Mouse (Mus musculus) liver, postnatal 0 days (tissue): ENCODE results near the gene Dennd4c. TPM values are rescaled to one million over a fixed set of nuclear protein-coding genes. Genes with fewer than 3 reads are reported as not detected.
"Not testable (repeated sequence)": the region's sequence is repeated elsewhere in the genome, so short reads cannot be mapped to it uniquely, and the experiment has no call there.

ENCODE experiments used
- ATAC-seq: fragments of 200-750 bp; cut with Nextera tagmentation; 2 replicates; pipeline ENCODE4 v1.8.0; 2017; ENCODE audit warnings: mild to moderate bottlenecking, moderate library complexity
- DNase-seq: peaks from one replicate; pipeline ENCODE4 v3.0.0-alpha.2; 2016
- H3K27ac ChIP-seq: fragments of 300-500 bp; sonication (generic); 2 replicates; pipeline ENCODE4 v1.5.1; 2014; ENCODE audit warnings: antibody characterized with exemption, moderate library complexity, mild to moderate bottlenecking, low read depth
- H3K27me3 ChIP-seq: fragments of 300-500 bp; sonication (generic); 2 replicates; pipeline ENCODE4 v1.6.1; 2014; ENCODE audit warnings: low read length, control low read depth, mixed read lengths; ENCODE audit not compliant: insufficient read depth
- H3K36me3 ChIP-seq: fragments of 300-500 bp; sonication (generic); replicated peaks from 2 replicates; pipeline ENCODE4 v1.6.1; 2014; ENCODE audit warnings: mild to moderate bottlenecking, control low read depth, low read length, moderate library complexity, mixed read lengths; ENCODE audit not compliant: insufficient read depth
- H3K4me1 ChIP-seq: fragments of 300-500 bp; sonication (generic); 2 replicates; pipeline ENCODE4 v1.6.1; 2014; ENCODE audit warnings: antibody characterized with exemption, mild to moderate bottlenecking, control low read depth; ENCODE audit not compliant: insufficient read depth
- H3K4me2 ChIP-seq: fragments of 300-500 bp; sonication (generic); 2 replicates; pipeline ENCODE4 v1.6.1; 2014; ENCODE audit warnings: low read depth, mild to moderate bottlenecking, low read length, moderate library complexity, mixed read lengths
- H3K4me3 ChIP-seq: fragments of 300-500 bp; sonication (generic); 2 replicates; pipeline ENCODE4 v1.5.1; 2014; ENCODE audit warnings: low read depth, low read length
- H3K9ac ChIP-seq: fragments of 300-500 bp; sonication (generic); replicated peaks from 2 replicates; pipeline ENCODE4 v1.6.1; 2014; ENCODE audit warnings: mild to moderate bottlenecking, moderate library complexity
- H3K9me3 ChIP-seq: fragments of 300-500 bp; sonication (generic); 2 replicates; pipeline ENCODE4 v1.6.1; 2016; ENCODE audit warnings: mild to moderate bottlenecking, control low read depth, low read length, mixed read lengths
- CTCF ChIP-seq: sonication (generic); IDR thresholded peaks from 2 replicates; pipeline ENCODE4 v1.5.1; 2016; ENCODE audit warnings: antibody characterized with exemption, low read depth
- EP300 ChIP-seq: IDR thresholded peaks from 2 replicates; pipeline ENCODE4 v1.6.1; 2016; ENCODE audit warnings: antibody characterized with exemption, low read depth, mild to moderate bottlenecking
- WGBS: fragments of 180-500 bp; shearing (Covaris S2); extraction: QIAGEN DNeasy Blood & Tissue Kit; methylation state at CpG from one replicate; pipeline ENCODE4 v1.1.7; 2014; ENCODE audit not compliant: insufficient replicate concordance; 5-methylcytosine and 5-hydroxymethylcytosine counted together
- polyA plus RNA-seq: library from polyadenylated mRNA; unstranded; fragments of >200 nt; fragmentation: Nextera tagmentation; extraction: Ambion mirVana; gene quantifications from 2 replicates; pipeline ENCODE4 v1.2.1, GENCODE M21; 2015

The Dennd4c gene
- polyA plus RNA-seq, 1 experiment from 2014 or later = 1.8 TPM

DNA sequence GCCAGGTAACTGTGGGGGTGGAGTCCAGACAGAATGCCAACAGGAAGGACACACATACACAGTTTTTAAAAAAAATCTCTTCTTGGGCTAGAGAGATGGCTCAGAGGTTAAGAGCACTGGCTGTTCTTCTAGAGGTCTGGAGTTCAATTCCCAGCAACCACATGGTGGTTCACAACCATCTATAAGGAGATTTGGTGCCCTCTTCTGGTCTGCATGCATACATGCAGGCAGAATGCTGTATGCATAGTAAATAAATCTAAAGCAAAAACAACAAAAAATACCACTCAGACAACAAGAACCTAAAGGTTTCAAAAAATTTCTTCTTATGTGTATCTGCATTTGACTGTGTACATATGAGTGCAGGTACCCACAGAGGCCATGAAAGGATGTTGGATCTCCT, 16.0 kb downstream of the Dennd4c start:
- TF ChIP-seq EP300 (no peak), CTCF (peak; percentile 40)
- no peak for ATAC-seq
- H3K4me3 ChIP-seq = no peak overlapping the region

DNA sequence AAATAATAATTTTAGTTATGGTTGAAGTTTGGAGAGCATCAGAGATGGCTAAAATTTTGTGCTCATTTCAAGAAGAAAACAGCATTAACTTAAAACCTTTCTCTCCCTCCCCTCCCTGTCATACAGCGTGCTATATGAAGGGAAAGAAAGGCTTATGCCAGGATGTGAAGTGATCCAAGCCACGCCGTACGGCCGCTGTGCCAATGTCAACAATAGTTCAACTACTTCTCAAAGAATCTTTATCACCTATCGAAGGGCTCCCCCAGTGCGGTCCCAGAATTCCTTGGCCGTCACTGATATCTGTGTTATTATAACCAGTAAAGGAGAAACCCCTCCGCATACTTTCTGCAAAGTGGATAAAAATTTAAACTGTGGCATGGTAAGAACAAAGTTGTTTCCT, 29.2 kb downstream of the Dennd4c start:
- TF ChIP-seq EP300 = no peak
- TF ChIP-seq CTCF = no peak
- DNase-seq (no peak), ATAC-seq (no peak)
- peaks cover 21% of the 10 kb centered on the region for H3K36me3 ChIP-seq
- no peak overlapping the region for H3K4me3 ChIP-seq
- H3K27me3 ChIP-seq = no peaks in the 10 kb centered on the region
- no peak overlapping the region for H3K27ac ChIP-seq
- H3K4me1 ChIP-seq = no peaks in the 10 kb centered on the region
- no peak overlapping the region for H3K4me2 ChIP-seq
- H3K9me3 ChIP-seq = no peaks in the 10 kb centered on the region
- H3K9ac ChIP-seq = no peak overlapping the region
- WGBS = 90% methylated on average over 9 of the region's 9 CpGs

More for the DNA sequence above, 16.0 kb downstream of the Dennd4c start:
- H3K4me1 ChIP-seq = no peaks in the 10 kb centered on the region
- DNase-seq = no peak
- no peak overlapping the region for H3K4me2 ChIP-seq
- no peaks in the 10 kb centered on the region for H3K36me3 ChIP-seq
- H3K9me3 ChIP-seq = no peaks in the 10 kb centered on the region
- H3K27ac ChIP-seq = no peak overlapping the region
- no peaks in the 10 kb centered on the region for H3K27me3 ChIP-seq
- H3K9ac ChIP-seq = no peak overlapping the region

DNA sequence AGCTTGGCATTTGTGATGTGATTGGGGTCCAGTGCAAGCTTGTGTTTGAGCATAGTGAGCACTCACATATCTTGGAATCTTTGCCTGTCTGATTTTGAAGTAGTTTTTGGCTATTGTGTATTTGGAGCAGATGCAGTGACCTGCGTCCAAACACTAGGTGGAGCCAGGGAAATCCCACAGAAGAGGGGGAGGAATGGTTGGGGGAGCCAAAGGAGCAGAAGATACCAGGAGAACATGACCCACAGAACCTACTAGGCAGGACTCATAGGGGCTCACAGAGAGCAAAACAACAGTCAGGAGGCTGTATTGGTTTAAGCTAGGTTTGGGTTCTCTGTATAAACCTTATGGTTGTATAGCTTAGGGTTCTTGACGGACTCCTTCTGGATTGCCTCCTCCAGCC, 62.2 kb downstream of the Dennd4c start:
- no peak overlapping the region for H3K4me3 ChIP-seq
- TF ChIP-seq EP300 = no peak
- TF ChIP-seq CTCF = peak; percentile 48
- no peak overlapping the region for H3K4me2 ChIP-seq
- peaks cover 13% of the 10 kb centered on the region for H3K36me3 ChIP-seq
- ATAC-seq (no peak), DNase-seq (no peak)
- no peak overlapping the region for H3K27ac ChIP-seq
- H3K9ac ChIP-seq = no peak overlapping the region
- no peaks in the 10 kb centered on the region for H3K9me3 ChIP-seq
- no peaks in the 10 kb centered on the region for H3K27me3 ChIP-seq
- H3K4me1 ChIP-seq = no peaks in the 10 kb centered on the region
- 54% methylated on average over 2 of the region's 2 CpGs for WGBS

DNA sequence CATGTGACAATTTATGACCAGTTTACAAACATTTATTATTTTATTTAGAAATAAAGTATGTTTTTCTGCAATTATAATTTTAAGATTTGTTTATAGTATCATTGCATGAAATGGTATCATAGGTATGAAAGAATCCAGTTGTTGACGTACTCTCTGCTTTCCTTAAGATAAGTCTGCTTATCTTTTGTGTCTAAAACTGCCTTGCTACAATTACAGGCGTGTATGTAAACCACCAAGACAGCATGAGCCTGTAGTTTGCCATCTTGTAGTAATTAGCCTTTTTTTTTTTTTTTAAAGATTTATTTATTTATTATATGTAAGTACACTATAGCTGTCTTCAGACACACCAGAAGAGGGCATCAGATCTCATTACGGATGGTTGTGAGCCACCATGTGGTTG, 66.5 kb downstream of the Dennd4c start:
- no peaks in the 10 kb centered on the region for H3K9me3 ChIP-seq
- ATAC-seq (no peak), DNase-seq (no peak)
- H3K9ac ChIP-seq = no peak overlapping the region
- H3K36me3 ChIP-seq = peaks cover 17% of the 10 kb centered on the region; the same call in 1 of the 2 replicates
- WGBS = 72% methylated on average over 2 of the region's 3 CpGs
- H3K27ac ChIP-seq = no peak overlapping the region
- no peaks in the 10 kb centered on the region for H3K4me1 ChIP-seq
- no peak overlapping the region for H3K4me2 ChIP-seq
- no peaks in the 10 kb centered on the region for H3K27me3 ChIP-seq
- TF ChIP-seq EP300 = no peak
- TF ChIP-seq CTCF = no peak
- no peak overlapping the region for H3K4me3 ChIP-seq

DNA sequence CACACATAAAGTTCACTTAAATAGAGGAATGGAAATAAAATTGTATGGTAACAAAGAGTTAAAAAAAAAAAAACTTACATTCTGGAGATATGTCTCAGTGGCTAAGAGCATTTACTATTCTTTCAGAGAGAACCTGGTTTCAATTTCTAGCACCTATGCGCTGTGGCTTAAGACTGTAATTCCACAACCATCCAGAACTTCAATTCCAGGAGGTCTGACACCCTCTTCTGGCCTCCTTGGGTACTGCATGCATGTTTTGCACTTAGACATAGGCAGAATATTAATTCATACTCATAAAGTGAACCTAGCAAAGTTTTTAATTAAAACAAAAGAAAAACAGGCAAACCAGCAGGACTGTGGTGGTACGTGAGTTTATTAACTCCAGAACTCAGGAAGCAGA, 74.8 kb downstream of the Dennd4c start:
- no peak for ATAC-seq
- Histone ChIP-seq H3K36me3 (peaks cover 37% of the 10 kb centered on the region), H3K9ac (no peak overlapping the region), H3K27ac (no peak overlapping the region), H3K4me1 (no peaks in the 10 kb centered on the region), H3K4me2 (no peak overlapping the region), H3K27me3 (no peaks in the 10 kb centered on the region), H3K4me3 (no peak overlapping the region), H3K9me3 (no peaks in the 10 kb centered on the region)
- DNase-seq = peak; percentile 58
- TF ChIP-seq CTCF (peak; percentile 80), EP300 (no peak)
- WGBS = 78% methylated on average over 2 of the region's 2 CpGs

DNA sequence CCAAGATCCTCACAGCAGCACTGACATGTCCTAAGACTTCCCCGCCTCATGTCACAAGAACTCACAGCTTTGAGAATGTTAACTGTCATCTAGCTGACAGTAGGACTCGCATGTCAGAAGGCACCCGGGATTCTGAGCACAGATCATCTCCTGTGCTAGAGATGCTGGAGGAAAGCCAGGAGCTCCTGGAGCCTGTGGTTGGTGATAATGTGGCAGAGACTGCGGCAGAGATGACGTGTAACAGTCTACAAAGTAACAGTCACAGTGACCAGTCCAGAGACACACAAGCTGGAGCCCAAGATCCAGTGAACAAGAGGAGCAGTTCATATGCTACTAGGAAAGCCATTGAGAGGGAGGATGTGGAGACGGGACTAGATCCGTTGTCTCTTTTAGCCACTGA, 76.8 kb downstream of the Dennd4c start:
- DNase-seq (no peak), ATAC-seq (no peak)
- TF ChIP-seq EP300 (no peak), CTCF (no peak)
- Histone ChIP-seq H3K9me3 (no peaks in the 10 kb centered on the region), H3K36me3 (peaks cover 38% of the 10 kb centered on the region), H3K4me1 (no peaks in the 10 kb centered on the region), H3K4me3 (no peak overlapping the region), H3K9ac (no peak overlapping the region), H3K27ac (no peak overlapping the region), H3K27me3 (no peaks in the 10 kb centered on the region), H3K4me2 (no peak overlapping the region)
- 72% methylated on average over 7 of the region's 7 CpGs for whole genome bisulfite sequencing

DNA sequence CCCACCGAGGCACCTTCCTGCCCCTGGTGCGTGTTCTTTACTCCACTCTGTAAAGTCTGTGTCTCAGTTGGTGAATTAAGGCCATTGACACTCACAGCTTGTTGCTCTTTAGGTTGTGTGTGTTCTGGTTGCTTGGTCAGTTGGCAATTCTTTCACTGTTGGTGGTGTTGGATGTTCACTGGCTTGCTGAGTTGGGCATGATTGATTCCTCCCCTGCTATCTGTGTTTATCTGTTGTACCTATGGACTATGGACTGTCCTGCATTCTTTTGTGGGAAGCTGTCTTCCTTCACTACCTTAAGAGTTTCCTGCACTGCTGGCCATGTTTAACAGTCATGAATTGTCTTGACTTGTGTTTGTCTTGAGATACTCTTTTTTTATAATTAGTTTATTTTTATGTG, 83.5 kb downstream of the Dennd4c start:
- Histone ChIP-seq H3K9ac (no peak overlapping the region), H3K27me3 (no peaks in the 10 kb centered on the region), H3K4me2 (no peak overlapping the region), H3K36me3 (peaks cover 29% of the 10 kb centered on the region), H3K27ac (no peak overlapping the region), H3K9me3 (no peaks in the 10 kb centered on the region), H3K4me3 (no peak overlapping the region), H3K4me1 (0 out of 2 replicates have a peak, but pooled peaks cover 3% of the 10 kb centered on the region)
- TF ChIP-seq EP300 = no peak
- no peak for TF ChIP-seq CTCF
- ATAC-seq (peak; percentile 62), DNase-seq (no peak)
- WGBS = 92% methylated on average over 2 of the region's 2 CpGs

DNA sequence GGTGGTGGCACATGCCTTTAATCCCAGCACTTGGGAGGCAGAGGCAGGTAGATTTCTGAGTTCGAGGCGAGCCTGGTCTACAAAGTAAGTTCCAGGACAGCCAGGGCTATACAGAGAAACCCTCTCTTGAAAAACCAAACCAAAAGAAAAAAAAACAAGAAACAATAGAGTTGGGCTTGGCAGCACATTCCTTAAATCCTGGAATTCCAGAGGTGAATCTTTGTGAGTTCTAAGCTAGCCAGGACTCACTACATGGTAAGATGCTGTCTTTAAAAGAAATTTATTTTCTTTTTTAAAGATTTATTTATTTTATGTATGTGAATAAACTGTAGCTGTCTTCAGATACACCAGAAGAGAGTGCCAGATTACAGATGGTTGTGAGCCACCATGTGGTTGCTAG, 92.8 kb downstream of the Dennd4c start:
- not testable (repeated sequence) for DNase-seq, H3K4me3 ChIP-seq, ATAC-seq, H3K27ac ChIP-seq, H3K27me3 ChIP-seq, H3K4me1 ChIP-seq, H3K9ac ChIP-seq, H3K9me3 ChIP-seq, H3K4me2 ChIP-seq
- 86% methylated on average over 2 of the region's 2 CpGs for WGBS
- H3K36me3 ChIP-seq = peaks cover 22% of the 10 kb centered on the region
